In genomic region chr4:141656932-141657331, GRCm38 (mm10) we compare ENCODE assay signal across 22 mouse cellular contexts. TPM values are rescaled to one million over a fixed set of nuclear protein-coding genes. Genes with fewer than 3 reads are reported as not detected.
DNase-seq lines count a peak whose midpoint lies in the region; ATAC-seq and TF ChIP-seq lines count a peak whose summit lies in the region.
"Had no signal": no experiment of that assay in that cellular context is flagged by ENCODE, and none has a peak within 500 bp of the region (broad histone marks: within the 10 kb centered on the region; RNA-seq: fewer than 3 reads in every experiment).

No protein-coding gene starts in this region.

- intact Hi-C loops in heart, adult 2 months (cut with DNase I) = no loop called here
- intact Hi-C loops in heart, postnatal 10 days (cut with DNase I) = no loop called here

- WGBS in heart, adult 2 months = 66% methylated on average over 8 of the region's 8 CpGs
- 60% methylated on average over 8 of the region's 8 CpGs for WGBS in hindbrain, embryonic 13.5 days
- WGBS in hindbrain, embryonic 14.5 days = 61% methylated on average over 8 of the region's 8 CpGs
- 59% methylated on average over 8 of the region's 8 CpGs for WGBS in midbrain, postnatal 0 days
- WGBS in midbrain, embryonic 15.5 days = 74% methylated on average over 8 of the region's 8 CpGs

- H3K79me2 ChIP-seq in heart, adult 2 months (replicated peaks; ENCODE audit: control insufficient read depth, insufficient read depth, low read length) = peaks cover 3% of the 10 kb centered on the region

- H3K4me3 ChIP-seq in heart, adult 2 months = no peak overlapping the region
- no peak overlapping the region for H3K4me3 ChIP-seq in hindbrain, embryonic 13.5 days
- H3K4me3 ChIP-seq in hindbrain, embryonic 14.5 days (replicated peaks; ENCODE audit: low read length) = no peak overlapping the region
- no peak overlapping the region for H3K4me3 ChIP-seq in midbrain, postnatal 0 days (ENCODE audit: low read depth, low read length)
- no peak overlapping the region for H3K4me3 ChIP-seq in midbrain, embryonic 15.5 days
- H3K4me3 ChIP-seq: limb, embryonic 15.5 days; megakaryocyte, embryonic 14.5 days; stomach, embryonic 15.5 days had no signal

- H3K27me3 ChIP-seq in heart, adult 2 months (ENCODE audit: control insufficient read depth, insufficient read depth, low read length) = no peaks in the 10 kb centered on the region
- no peaks in the 10 kb centered on the region for H3K27me3 ChIP-seq in hindbrain, embryonic 13.5 days
- no peaks in the 10 kb centered on the region for H3K27me3 ChIP-seq in hindbrain, embryonic 14.5 days (ENCODE audit: control insufficient read depth, insufficient read depth, low read length)
- no peaks in the 10 kb centered on the region for H3K27me3 ChIP-seq in midbrain, postnatal 0 days (ENCODE audit: insufficient read depth, low read length)
- no peaks in the 10 kb centered on the region for H3K27me3 ChIP-seq in midbrain, embryonic 15.5 days (replicated peaks)
- H3K27me3 ChIP-seq: CH12.LX; limb, embryonic 15.5 days; megakaryocyte, embryonic 14.5 days; stomach, embryonic 15.5 days had no signal

- H3K9me3 ChIP-seq in hindbrain, embryonic 13.5 days = no peaks in the 10 kb centered on the region
- H3K9me3 ChIP-seq in hindbrain, embryonic 14.5 days (ENCODE audit: control insufficient read depth, low read length) = no peaks in the 10 kb centered on the region
- no peaks in the 10 kb centered on the region for H3K9me3 ChIP-seq in midbrain, postnatal 0 days (ENCODE audit: low read length)
- H3K9me3 ChIP-seq in midbrain, embryonic 15.5 days = no peaks in the 10 kb centered on the region
- H3K9me3 ChIP-seq: limb, embryonic 15.5 days; megakaryocyte, embryonic 14.5 days; stomach, embryonic 15.5 days had no signal

- H3K4me2 ChIP-seq in hindbrain, embryonic 13.5 days = no peak overlapping the region
- H3K4me2 ChIP-seq in hindbrain, embryonic 14.5 days (replicated peaks) = no peak overlapping the region
- no peak overlapping the region for H3K4me2 ChIP-seq in midbrain, postnatal 0 days (ENCODE audit: low read depth, low read length, poor library complexity, severe bottlenecking)
- H3K4me2 ChIP-seq in midbrain, embryonic 15.5 days = no peak overlapping the region
- H3K4me2 ChIP-seq: limb, embryonic 15.5 days; stomach, embryonic 15.5 days had no signal

- no peak for TF ChIP-seq CTCF in heart, adult 2 months (IDR thresholded peaks at IDR 0.05)
- TF ChIP-seq CTCF in midbrain, postnatal 0 days (IDR thresholded peaks at IDR 0.05) = no peak

- H3K4me1 ChIP-seq in heart, adult 2 months (ENCODE audit: control insufficient read depth, insufficient read depth, low read length) = peaks cover 16% of the 10 kb centered on the region
- peaks cover 34% of the 10 kb centered on the region for H3K4me1 ChIP-seq in hindbrain, embryonic 13.5 days (replicated peaks)
- no peaks in the 10 kb centered on the region for H3K4me1 ChIP-seq in hindbrain, embryonic 14.5 days (replicated peaks; ENCODE audit: control insufficient read depth, insufficient read depth, low read length)
- no peaks in the 10 kb centered on the region for H3K4me1 ChIP-seq in midbrain, postnatal 0 days (ENCODE audit: insufficient read depth, low read length)
- H3K4me1 ChIP-seq in midbrain, embryonic 15.5 days = peaks cover 2% of the 10 kb centered on the region; the same call in 1 of the 2 replicates
- H3K4me1 ChIP-seq: stomach, embryonic 15.5 days had no signal

- no peak overlapping the region for H3K9ac ChIP-seq in heart, adult 2 months (ENCODE audit: low read depth, low read length)
- H3K9ac ChIP-seq in hindbrain, embryonic 13.5 days = no peak overlapping the region
- no peak overlapping the region for H3K9ac ChIP-seq in hindbrain, embryonic 14.5 days
- no peak overlapping the region for H3K9ac ChIP-seq in midbrain, postnatal 0 days (replicated peaks; ENCODE audit: low read length, poor library complexity, severe bottlenecking)
- H3K9ac ChIP-seq in midbrain, embryonic 15.5 days = no peak overlapping the region
- H3K9ac ChIP-seq: limb, embryonic 15.5 days; stomach, embryonic 15.5 days had no signal

- DNase-seq in heart, adult 2 months = no peak
- no peak for DNase-seq in heart, postnatal 10 days
- DNase-seq in hindbrain, embryonic 14.5 days (ENCODE audit: low spot score) = no peak
- DNase-seq in midbrain, postnatal 0 days (ENCODE audit: low spot score) = no peak
- DNase-seq in yolk sac, embryonic 10.5 days (ENCODE audit: low spot score) = peak; percentile 58
- DNase-seq in layer of hippocampus, postnatal 14 days (ENCODE audit: low spot score in 2 of 2) = no peak
- DNase-seq: cerebellum, adult 8-10 months; gastrocnemius, postnatal 10 days; kidney, adult 11 months; lung, postnatal 14 days; right cerebral cortex, postnatal 25 days had no signal

- no peak for ATAC-seq in hindbrain, embryonic 13.5 days (ENCODE audit: low FRiP score)
- ATAC-seq in hindbrain, embryonic 14.5 days (ENCODE audit: low FRiP score) = no peak
- no peak for ATAC-seq in midbrain, postnatal 0 days (ENCODE audit: low FRiP score)
- no peak for ATAC-seq in midbrain, embryonic 15.5 days (replicated peaks)

- no peak for TF ChIP-seq POLR2A in heart, adult 2 months (IDR thresholded peaks at IDR 0.05; ENCODE audit: insufficient read depth, low read depth, low read length)

- H3K27ac ChIP-seq in heart, adult 2 months = peak overlapping the region; percentile 75
- H3K27ac ChIP-seq in hindbrain, embryonic 13.5 days = peak overlapping the region; percentile 52; the same call in 1 of the 2 replicates
- H3K27ac ChIP-seq in hindbrain, embryonic 14.5 days = no peak overlapping the region
- peak overlapping the region; percentile 32; the same call in 1 of the 2 replicates for H3K27ac ChIP-seq in midbrain, postnatal 0 days (ENCODE audit: low read depth, low read length)
- H3K27ac ChIP-seq in midbrain, embryonic 15.5 days = no peak overlapping the region
- H3K27ac ChIP-seq: kidney, postnatal 0 days; limb, embryonic 15.5 days; stomach, embryonic 15.5 days had no signal

- no peak for TF ChIP-seq EP300 in heart, adult 2 months (IDR thresholded peaks at IDR 0.05; ENCODE audit: insufficient read depth, low read depth, low read length)

- H3K36me3 ChIP-seq in heart, adult 2 months (ENCODE audit: control insufficient read depth, insufficient read depth, low read length) = peaks cover 3% of the 10 kb centered on the region
- H3K36me3 ChIP-seq in hindbrain, embryonic 13.5 days = peaks cover 37% of the 10 kb centered on the region
- peaks cover 29% of the 10 kb centered on the region for H3K36me3 ChIP-seq in hindbrain, embryonic 14.5 days (replicated peaks; ENCODE audit: control insufficient read depth, insufficient read depth)
- H3K36me3 ChIP-seq in midbrain, postnatal 0 days (ENCODE audit: insufficient read depth, low read length) = peaks cover 21% of the 10 kb centered on the region
- H3K36me3 ChIP-seq in midbrain, embryonic 15.5 days (replicated peaks) = no peaks in the 10 kb centered on the region

RNA-seq across cellular contexts. Expression of gene Plekhm2, which starts 7.8 kb away (rescaled TPM):
- 100 to 1,000 TPM in 1 of 2 experiments, 10 to 100 TPM in 1; 95.2 to 126 TPM for total RNA-seq in heart, adult 2 months (2021)
- polyA plus RNA-seq in heart, adult 2 months (2012; rRNA removed) = 111 and 144 TPM in 2 replicates
- total RNA-seq in heart, postnatal 10 days (2021) = 10 to 100 TPM; 81.0 to 83.1 TPM
- polyA plus RNA-seq in hindbrain, embryonic 13.5 days (2015; fragmentation: Nextera tagmentation; extraction: Ambion mirVana) = 6.9 and 8.2 TPM in 2 replicates
- 3.9 and 4.4 TPM in 2 replicates for polyA plus RNA-seq in hindbrain, embryonic 14.5 days (2014; fragmentation: Nextera tagmentation; extraction: Ambion mirVana)
- 40.0 and 41.7 TPM in 2 replicates for total RNA-seq in midbrain, postnatal 0 days (2014; rRNA removed)
- polyA plus RNA-seq in midbrain, postnatal 0 days (2015; fragmentation: Nextera tagmentation; extraction: Ambion mirVana) = 6.7 and 6.9 TPM in 2 replicates
- 9.7 and 10.7 TPM in 2 replicates for polyA plus RNA-seq in midbrain, embryonic 15.5 days (2015; fragmentation: Nextera tagmentation; extraction: Ambion mirVana)
- total RNA-seq in layer of hippocampus, postnatal 14 days (2021) = 10 to 100 TPM; 47.8 to 55.4 TPM

RNA-seq across cellular contexts. Expression of gene Rsc1a1, which starts 28.5 kb away (rescaled TPM):
- total RNA-seq in heart, adult 2 months (2021) = not detected
- 4.6 and 8.8 TPM in 2 replicates for polyA plus RNA-seq in heart, adult 2 months (2012; rRNA removed)
- 1 to 10 TPM in 1 of 2 experiments, under 1 TPM in 1; 0.19 to 3.1 TPM for total RNA-seq in heart, postnatal 10 days (2021)
- polyA plus RNA-seq in hindbrain, embryonic 13.5 days (2015; fragmentation: Nextera tagmentation; extraction: Ambion mirVana) = 0.44 and 2.8 TPM in 2 replicates
- 0.29 TPM in 1 of 2 replicates, not detected in the other for polyA plus RNA-seq in hindbrain, embryonic 14.5 days (2014; fragmentation: Nextera tagmentation; extraction: Ambion mirVana)
- total RNA-seq in midbrain, postnatal 0 days (2014; rRNA removed) = 2.7 and 12.7 TPM in 2 replicates
- polyA plus RNA-seq in midbrain, postnatal 0 days (2015; fragmentation: Nextera tagmentation; extraction: Ambion mirVana) = not detected in 2 replicates
- 0.49 and 0.53 TPM in 2 replicates for polyA plus RNA-seq in midbrain, embryonic 15.5 days (2015; fragmentation: Nextera tagmentation; extraction: Ambion mirVana)
- total RNA-seq in layer of hippocampus, postnatal 14 days (2021) = under 1 TPM in 1 of 2 experiments, not detected in 1; 0.79 TPM
- total RNA-seq: left cerebral cortex, adult 18-20 months had no signal
- polyA plus RNA-seq: kidney, postnatal 0 days; stomach, embryonic 15.5 days; thymus, postnatal 0 days had no signal

RNA-seq across cellular contexts. Expression of gene Slc25a34, which starts 33.3 kb away (rescaled TPM):
- 100 to 1,000 TPM; 118 to 132 TPM for total RNA-seq in heart, adult 2 months (2021)
- polyA plus RNA-seq in heart, adult 2 months (2012; rRNA removed) = 183 and 258 TPM in 2 replicates
- 10 to 100 TPM; 81.1 to 84.5 TPM for total RNA-seq in heart, postnatal 10 days (2021)
- polyA plus RNA-seq in hindbrain, embryonic 13.5 days (2015; fragmentation: Nextera tagmentation; extraction: Ambion mirVana) = 0.26 TPM in 1 of 2 replicates, not detected in the other
- not detected in 2 replicates for polyA plus RNA-seq in hindbrain, embryonic 14.5 days (2014; fragmentation: Nextera tagmentation; extraction: Ambion mirVana)
- total RNA-seq in midbrain, postnatal 0 days (2014; rRNA removed) = 7.4 and 10.6 TPM in 2 replicates
- polyA plus RNA-seq in midbrain, postnatal 0 days (2015; fragmentation: Nextera tagmentation; extraction: Ambion mirVana) = 2.0 and 2.1 TPM in 2 replicates
- 0.26 and 0.61 TPM in 2 replicates for polyA plus RNA-seq in midbrain, embryonic 15.5 days (2015; fragmentation: Nextera tagmentation; extraction: Ambion mirVana)
- 1 to 10 TPM; 2.2 to 3.6 TPM for total RNA-seq in layer of hippocampus, postnatal 14 days (2021)
- total RNA-seq: MEL had no signal
- polyA plus RNA-seq: forebrain, embryonic 11.5 days; thymus, postnatal 0 days had no signal

RNA-seq across cellular contexts. Expression of gene Tmem82, which starts 38.5 kb away (rescaled TPM):
- total RNA-seq in heart, adult 2 months (2021) = 10 to 100 TPM; 16.5 to 20.2 TPM
- polyA plus RNA-seq in heart, adult 2 months (2012; rRNA removed) = 35.5 and 36.6 TPM in 2 replicates
- 10 to 100 TPM; 11.2 to 15.6 TPM for total RNA-seq in heart, postnatal 10 days (2021)
- polyA plus RNA-seq in hindbrain, embryonic 13.5 days (2015; fragmentation: Nextera tagmentation; extraction: Ambion mirVana) = 0.25 and 0.43 TPM in 2 replicates
- 0.17 TPM in 1 of 2 replicates, not detected in the other for polyA plus RNA-seq in hindbrain, embryonic 14.5 days (2014; fragmentation: Nextera tagmentation; extraction: Ambion mirVana)
- total RNA-seq in midbrain, postnatal 0 days (2014; rRNA removed) = 0.33 and 1.4 TPM in 2 replicates
- polyA plus RNA-seq in midbrain, postnatal 0 days (2015; fragmentation: Nextera tagmentation; extraction: Ambion mirVana) = 0.68 and 0.85 TPM in 2 replicates
- polyA plus RNA-seq in midbrain, embryonic 15.5 days (2015; fragmentation: Nextera tagmentation; extraction: Ambion mirVana) = 0.32 and 0.65 TPM in 2 replicates
- total RNA-seq in layer of hippocampus, postnatal 14 days (2021) = 1 to 10 TPM in 1 of 2 experiments, under 1 TPM in 1; 0.35 to 1.6 TPM
- total RNA-seq: MEL had no signal

RNA-seq across cellular contexts. Expression of gene Fblim1, which starts 51.0 kb away (rescaled TPM):
- 100 to 1,000 TPM; 236 to 263 TPM for total RNA-seq in heart, adult 2 months (2021)
- polyA plus RNA-seq in heart, adult 2 months (2012; rRNA removed) = 297 and 303 TPM in 2 replicates
- 100 to 1,000 TPM; 241 to 248 TPM for total RNA-seq in heart, postnatal 10 days (2021)
- 41.0 and 43.3 TPM in 2 replicates for polyA plus RNA-seq in hindbrain, embryonic 13.5 days (2015; fragmentation: Nextera tagmentation; extraction: Ambion mirVana)
- polyA plus RNA-seq in hindbrain, embryonic 14.5 days (2014; fragmentation: Nextera tagmentation; extraction: Ambion mirVana) = 41.3 and 43.6 TPM in 2 replicates
- total RNA-seq in midbrain, postnatal 0 days (2014; rRNA removed) = 24.0 and 26.2 TPM in 2 replicates
- polyA plus RNA-seq in midbrain, postnatal 0 days (2015; fragmentation: Nextera tagmentation; extraction: Ambion mirVana) = 23.1 and 24.1 TPM in 2 replicates
- 35.2 and 41.0 TPM in 2 replicates for polyA plus RNA-seq in midbrain, embryonic 15.5 days (2015; fragmentation: Nextera tagmentation; extraction: Ambion mirVana)
- 1 to 10 TPM; 2.4 TPM for total RNA-seq in layer of hippocampus, postnatal 14 days (2021)
- total RNA-seq: MEL had no signal

Comparison
In these comparisons a context has a peak if more than half of its experiments do, and no peak if none do; other contexts are left out.
1. H3K27ac ChIP-seq: peak in heart, adult 2 months (single experiment), hindbrain, embryonic 13.5 days (single experiment) and midbrain, postnatal 0 days (single experiment); none in hindbrain, embryonic 14.5 days (single experiment) and midbrain, embryonic 15.5 days (single experiment).
2. RNA of gene Slc25a34, which starts 33.3 kb away (polyA plus RNA-seq): 183 to 258 TPM in heart, adult 2 months; 2.0 to 2.1 TPM in midbrain, postnatal 0 days, 0.26 TPM in hindbrain, embryonic 13.5 days, 0.26 to 0.61 TPM in midbrain, embryonic 15.5 days and not detected in hindbrain, embryonic 14.5 days; every median in the first group is over 10 times any median in the second.